Mouse (Mus musculus) cerebellum, adult 18-20 months (tissue): ENCODE measurements around the gene Gm49388.

Experiments used
- DNase-seq, 2 experiments: peaks; one replicate each; pipeline ENCODE4 v3.0.0; 2021

The Gm49388 gene

DNA sequence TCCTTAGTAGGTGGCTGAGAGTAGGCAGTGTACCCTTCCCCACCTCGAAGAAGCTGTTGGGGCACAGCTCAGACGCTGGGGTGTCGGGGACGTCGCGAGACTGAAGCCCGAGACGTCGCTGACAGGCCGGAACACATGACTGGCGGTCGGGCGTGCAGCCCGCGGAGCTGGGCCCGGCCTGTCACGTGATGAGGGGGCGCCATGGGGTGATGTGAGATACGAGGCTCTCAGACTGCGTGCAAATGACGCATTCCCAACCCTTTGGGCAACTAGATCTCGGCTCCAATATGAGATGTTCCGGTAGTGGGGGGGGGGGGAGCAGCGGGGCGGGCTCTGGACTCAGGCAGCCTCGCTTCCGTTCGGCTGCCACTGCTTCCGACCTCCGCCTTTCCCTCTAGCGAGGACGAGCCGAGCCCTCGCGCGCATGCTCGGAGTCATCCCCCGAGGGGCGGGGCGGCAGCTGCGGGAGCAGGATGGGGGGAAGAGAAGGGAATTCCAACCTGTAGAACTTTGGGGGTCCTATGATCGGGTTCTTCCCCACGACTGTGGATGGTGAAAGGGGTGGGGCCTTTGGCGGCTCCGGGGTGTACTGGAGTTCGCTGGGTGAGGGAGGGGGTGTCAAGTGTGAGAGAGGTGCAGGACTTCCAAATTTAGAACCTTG, 56.1 kb downstream of the Gm49388 start:
- DNase-seq, result peak; percentile 93 to 94

DNA sequence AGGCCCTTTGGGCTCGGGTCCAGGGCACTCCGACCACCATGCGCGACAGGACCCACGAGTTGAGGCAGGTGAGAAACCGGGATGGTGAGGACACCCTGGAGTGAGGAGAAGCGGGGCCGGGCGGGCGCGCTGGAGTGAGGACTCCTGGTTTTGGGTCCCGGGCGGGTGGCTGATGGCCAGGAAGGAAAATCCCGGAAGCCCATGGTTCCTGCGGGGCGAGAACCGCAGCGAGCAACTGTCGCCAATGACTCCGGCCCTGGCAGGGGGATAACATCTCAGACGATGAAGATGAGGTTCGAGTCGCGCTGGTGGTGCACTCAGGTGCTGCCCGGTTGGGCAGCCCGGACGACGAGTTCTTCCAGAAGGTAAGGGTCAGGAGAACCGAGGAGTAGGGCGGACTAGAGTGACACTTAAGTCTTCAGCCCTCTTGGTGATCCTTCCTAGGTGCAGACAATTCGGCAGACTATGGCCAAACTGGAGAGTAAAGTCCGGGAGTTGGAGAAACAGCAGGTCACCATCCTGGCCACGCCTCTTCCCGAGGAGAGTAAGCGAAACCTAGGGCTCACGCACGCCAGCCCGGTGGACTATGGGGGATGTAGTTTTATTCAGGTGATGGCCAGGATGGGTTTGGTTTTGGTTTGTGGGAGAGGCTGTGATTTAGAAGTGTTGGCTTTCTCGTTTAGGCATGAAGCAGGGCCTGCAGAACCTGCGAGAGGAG, 56.8 kb downstream of the Gm49388 start:
- peak; percentile 84 to 92 for DNase-seq

DNA sequence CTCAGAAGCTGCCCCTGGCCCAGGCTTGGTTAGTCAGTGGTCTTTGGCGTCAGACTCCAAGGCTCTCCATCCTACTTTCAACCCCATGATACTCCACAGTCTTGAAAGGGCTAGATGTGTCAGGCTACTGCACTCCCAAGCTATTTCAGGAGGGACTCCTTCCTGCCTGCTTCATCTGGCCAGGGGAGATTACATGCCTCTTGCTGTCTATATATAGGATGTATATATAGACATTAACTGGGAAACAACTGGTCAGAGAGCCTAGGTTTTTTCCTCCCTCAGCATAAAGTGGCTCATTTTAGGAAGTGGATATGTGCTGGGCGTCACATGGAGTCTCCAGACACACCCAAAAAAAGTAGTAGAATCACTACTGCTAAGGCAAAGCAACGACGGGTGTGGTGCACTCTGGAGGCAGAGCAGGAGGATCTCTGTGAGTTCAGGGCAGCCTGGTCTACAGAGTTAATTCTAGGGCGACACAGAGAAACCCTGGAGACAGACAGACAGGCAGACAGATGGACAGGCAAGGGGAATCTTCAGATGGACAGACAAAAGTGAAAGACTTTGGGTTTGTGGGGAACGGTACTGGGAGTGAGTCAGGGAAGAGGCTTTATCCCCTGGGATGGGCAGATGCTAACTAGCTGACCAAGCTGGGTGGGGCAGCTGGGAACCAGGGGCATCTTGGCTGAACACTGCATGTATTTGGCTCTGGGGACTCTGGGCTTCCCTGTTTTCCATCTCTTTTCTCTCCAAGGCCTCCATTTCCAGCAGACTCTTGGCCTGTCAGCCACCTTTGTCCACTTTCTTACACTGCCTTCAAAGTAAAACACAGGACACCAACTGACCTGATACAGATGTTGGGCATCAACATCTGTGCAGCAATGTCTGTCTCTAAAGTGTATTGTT, 64.8 kb downstream of the Gm49388 start:
- DNase-seq, result no peak

DNA sequence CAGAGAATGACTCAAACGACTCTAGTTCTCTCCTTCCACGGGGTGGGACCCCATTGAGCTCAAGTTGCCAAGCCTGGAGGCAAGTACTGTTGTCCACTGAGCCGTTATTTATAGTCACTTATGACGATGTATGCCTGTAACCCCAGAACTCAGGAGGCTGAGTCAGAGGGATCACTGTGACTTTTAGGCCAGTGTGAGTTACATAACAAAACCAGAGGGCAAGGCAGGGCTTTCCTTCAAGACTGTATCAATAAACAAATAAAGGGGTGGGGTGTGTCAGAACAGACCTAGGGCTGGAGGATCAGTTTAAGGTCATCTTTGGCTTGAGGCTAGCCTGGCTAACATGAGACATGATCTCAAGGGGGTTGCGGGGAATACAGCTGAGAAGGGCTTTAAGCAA, 65.5 kb downstream of the Gm49388 start:
- DNase-seq, result no peak
